Mouse (Mus musculus) CH12.LX (cell line): ENCODE data around the gene Kpnb1. TPM values are rescaled to one million over a fixed set of nuclear protein-coding genes. Genes with fewer than 3 reads are reported as not detected.

Experiments
- DNase-seq: peaks from one replicate; pipeline ENCODE4 v3.0.0-alpha.2; 2013; ENCODE audit errors: extremely low read depth
- H3K27ac ChIP-seq: 2 replicates; pipeline ENCODE4 v1.5.1; 2012; ENCODE audit warnings: low read depth, mild to moderate bottlenecking, control low read depth, moderate library complexity; ENCODE audit not compliant: insufficient read depth
- H3K27me3 ChIP-seq: replicated peaks from 2 replicates; pipeline ENCODE3; 2012; ENCODE audit warnings: inconsistent platforms
- H3K36me3 ChIP-seq, 2 experiments: replicated peaks in 1 of 2; 2 replicates each; pipeline versions ENCODE3 to v1.6.1; 2012; ENCODE audit warnings: inconsistent platforms in 1 of 2, low read length in 1 of 2, mild to moderate bottlenecking in 1 of 2, mixed read lengths in 1 of 2, moderate library complexity in 1 of 2; ENCODE audit not compliant: control insufficient read depth in 1 of 2, insufficient read depth in 1 of 2
- H3K4me1 ChIP-seq, 2 experiments: 2 replicates each; pipeline ENCODE4 v1.6.1; 2012; ENCODE audit warnings: inconsistent platforms in 1 of 2, moderate library complexity in 1 of 2; ENCODE audit not compliant: insufficient read depth in 2 of 2, control insufficient read depth in 1 of 2
- H3K4me2 ChIP-seq: 2 replicates; pipeline ENCODE4 v1.6.1; 2012; ENCODE audit warnings: low read depth, mild to moderate bottlenecking, control low read depth; ENCODE audit not compliant: poor library complexity, insufficient read depth, severe bottlenecking
- H3K4me3 ChIP-seq, 3 experiments: fragments of 150-350 bp in 1 of 3; sonication (generic) in 1 of 3; replicated peaks in 1 of 3; 2 replicates each; pipeline versions ENCODE3 to v1.5.1; 2011 to 2012; ENCODE audit warnings: low read depth in 2 of 3, low read length in 2 of 3, mild to moderate bottlenecking in 2 of 3, moderate library complexity in 2 of 3, control low read depth in 1 of 3, improper control_type of control experiment in 1 of 3, inconsistent platforms in 1 of 3, mixed read lengths in 1 of 3; ENCODE audit not compliant: poor library complexity in 1 of 3
- H3K79me2 ChIP-seq: replicated peaks from 2 replicates; pipeline ENCODE4 v1.6.1; 2012; ENCODE audit warnings: mild to moderate bottlenecking, moderate library complexity; ENCODE audit not compliant: control insufficient read depth, poor library complexity, insufficient read depth, severe bottlenecking; ENCODE audit errors: extremely low read depth
- H3K9ac ChIP-seq: 2 replicates; pipeline ENCODE4 v1.6.1; 2012; ENCODE audit warnings: low read depth, mild to moderate bottlenecking, control low read depth, moderate library complexity; ENCODE audit not compliant: insufficient read depth
- H3K9me3 ChIP-seq: replicated peaks from 2 replicates; pipeline ENCODE3; 2012; ENCODE audit warnings: low read length, inconsistent platforms, mixed read lengths
- BHLHE40 ChIP-seq: IDR thresholded peaks from 2 replicates; pipeline ENCODE4 v1.6.1; 2011; ENCODE audit warnings: mild to moderate bottlenecking, low read depth, low read length, improper control_type of control experiment
- CHD1 ChIP-seq: IDR thresholded peaks from 2 replicates; pipeline ENCODE4 v1.6.1; 2012; ENCODE audit warnings: low read depth, low read length, improper control_type of control experiment, inconsistent platforms
- CHD2 ChIP-seq: IDR thresholded peaks from 2 replicates; pipeline ENCODE4 v1.6.1; 2011; ENCODE audit warnings: low read length, improper control_type of control experiment
- CTCF ChIP-seq, 2 experiments: IDR thresholded peaks in 1 of 2; conservative IDR thresholded peaks in 1 of 2; 2 replicates each; pipeline ENCODE4 v1.5.1; 2011 to 2012; ENCODE audit warnings: low read depth in 2 of 2, low read length in 2 of 2, improper control_type of control experiment in 1 of 2, inconsistent platforms in 1 of 2, mild to moderate bottlenecking in 1 of 2, moderate library complexity in 1 of 2
- E2F4 ChIP-seq: IDR thresholded peaks from 2 replicates; pipeline ENCODE4 v1.6.1; 2011; ENCODE audit warnings: low read depth, low read length, improper control_type of control experiment; ENCODE audit not compliant: insufficient replicate concordance
- ELF1 ChIP-seq: IDR thresholded peaks from 2 replicates; pipeline ENCODE4 v1.6.1; 2014; ENCODE audit warnings: low read depth, mild to moderate bottlenecking, inconsistent platforms, low read length, improper control_type of control experiment
- EP300 ChIP-seq: IDR thresholded peaks from 2 replicates; pipeline ENCODE4 v1.6.1; 2011; ENCODE audit warnings: low read length, improper control_type of control experiment
- ETS1 ChIP-seq: conservative IDR thresholded peaks from 2 replicates; pipeline ENCODE4 v1.6.1; 2012; ENCODE audit warnings: low read depth, mild to moderate bottlenecking, inconsistent platforms, low read length, improper control_type of control experiment, moderate library complexity
- GABPA ChIP-seq: IDR thresholded peaks from 2 replicates; pipeline ENCODE4 v1.6.1; 2012; ENCODE audit warnings: low read depth, low read length, improper control_type of control experiment, inconsistent platforms; ENCODE audit not compliant: insufficient replicate concordance
- IRF4 ChIP-seq: IDR thresholded peaks from 2 replicates; pipeline ENCODE4 v1.6.1; 2014; ENCODE audit warnings: low read depth, mild to moderate bottlenecking, inconsistent platforms, low read length, improper control_type of control experiment
- JUND ChIP-seq: conservative IDR thresholded peaks from 2 replicates; pipeline ENCODE4 v1.6.1; 2011; ENCODE audit warnings: low read depth, low read length, improper control_type of control experiment
- MAX ChIP-seq: IDR thresholded peaks from 2 replicates; pipeline ENCODE4 v1.6.1; 2011; ENCODE audit warnings: low read length, improper control_type of control experiment
- MAZ ChIP-seq: IDR thresholded peaks from 2 replicates; pipeline ENCODE4 v1.6.1; 2012; ENCODE audit warnings: low read depth, mild to moderate bottlenecking, inconsistent platforms, low read length, improper control_type of control experiment, moderate library complexity
- MEF2A ChIP-seq: IDR thresholded peaks from 2 replicates; pipeline ENCODE4 v1.6.1; 2014; ENCODE audit warnings: low read depth, mild to moderate bottlenecking, inconsistent platforms, low read length, improper control_type of control experiment, borderline replicate concordance
- MXI1 ChIP-seq: IDR thresholded peaks from 2 replicates; pipeline ENCODE4 v1.6.1; 2011; ENCODE audit warnings: mild to moderate bottlenecking, low read depth, low read length, improper control_type of control experiment
- MYC ChIP-seq: IDR thresholded peaks from 2 replicates; pipeline ENCODE4 v1.6.1; 2011; ENCODE audit warnings: low read depth, mild to moderate bottlenecking, improper control_type of control experiment, low read length
- NRF1 ChIP-seq: IDR thresholded peaks from 2 replicates; pipeline ENCODE4 v1.6.1; 2014; ENCODE audit warnings: low read depth, mild to moderate bottlenecking, inconsistent platforms, low read length, improper control_type of control experiment, moderate library complexity
- PAX5 ChIP-seq: IDR thresholded peaks from 2 replicates; pipeline ENCODE4 v1.6.1; 2012; ENCODE audit warnings: low read length, inconsistent platforms, mixed read lengths
- POLR2A ChIP-seq: IDR thresholded peaks from 2 replicates; pipeline ENCODE4 v1.6.1; 2011; ENCODE audit warnings: low read depth, mild to moderate bottlenecking, improper control_type of control experiment, low read length
- POLR2AphosphoS2 ChIP-seq: IDR thresholded peaks from 2 replicates; pipeline ENCODE4 v1.6.1; 2011; ENCODE audit warnings: low read depth, low read length, improper control_type of control experiment
- RAD21 ChIP-seq: IDR thresholded peaks from 2 replicates; pipeline ENCODE4 v1.6.1; 2011; ENCODE audit warnings: low read depth, mild to moderate bottlenecking, low read length, improper control_type of control experiment, moderate library complexity
- RCOR1 ChIP-seq: conservative IDR thresholded peaks from 2 replicates; pipeline ENCODE4 v1.6.1; 2012; ENCODE audit warnings: low read depth, mild to moderate bottlenecking, inconsistent platforms, low read length, improper control_type of control experiment
- SIN3A ChIP-seq: IDR thresholded peaks from 2 replicates; pipeline ENCODE4 v1.6.1; 2012; ENCODE audit warnings: low read length, improper control_type of control experiment, inconsistent platforms
- SMC3 ChIP-seq: IDR thresholded peaks from 2 replicates; pipeline ENCODE4 v1.6.1; 2011; ENCODE audit warnings: low read depth, low read length, improper control_type of control experiment
- TBP ChIP-seq: conservative IDR thresholded peaks from 2 replicates; pipeline ENCODE4 v1.6.1; 2011; ENCODE audit warnings: low read depth, low read length, improper control_type of control experiment
- USF1 ChIP-seq: IDR thresholded peaks from 2 replicates; pipeline ENCODE4 v1.6.1; 2014; ENCODE audit warnings: low read depth, mild to moderate bottlenecking, inconsistent platforms, low read length, improper control_type of control experiment
- USF2 ChIP-seq: conservative IDR thresholded peaks from 2 replicates; pipeline ENCODE4 v1.6.1; 2011; ENCODE audit warnings: low read depth, low read length, improper control_type of control experiment
- ZKSCAN1 ChIP-seq: IDR thresholded peaks from 2 replicates; pipeline ENCODE4 v1.6.1; 2012; ENCODE audit warnings: low read depth, inconsistent platforms, low read length, improper control_type of control experiment, borderline replicate concordance
- ZMIZ1 ChIP-seq: IDR thresholded peaks from 2 replicates; pipeline ENCODE4 v1.6.1; 2012; ENCODE audit warnings: low read depth, mild to moderate bottlenecking, inconsistent platforms, low read length, improper control_type of control experiment
- dilution Hi-C: fragments of 300-500 bp; cut with MboI; formaldehyde crosslinking; loops from 2 replicates; pipeline ENCODE4 v1.14.3; 2020; ENCODE audit warnings: low sequenced_read_pairs; ENCODE audit not compliant: extremely low pct_unique_long_range_greater_than_20kb, extremely low pct_ligation_motif_present
- in situ Hi-C: fragments of 300-500 bp; cut with MboI; formaldehyde crosslinking; loops from 3 replicates; pipeline ENCODE4 v1.14.3; 2019; ENCODE audit warnings: low sequenced_read_pairs, low pct_ligation_motif_present, low pct_unique_long_range_greater_than_20kb, mixed read lengths
- polyA plus RNA-seq: library from polyadenylated mRNA; unstranded; fragments of >175 nt; gene quantifications from 2 replicates; pipeline ENCODE4 v1.2.1, GENCODE M21; 2012; ENCODE audit warnings: low read depth; ENCODE audit not compliant: insufficient read length
- total RNA-seq, 2 experiments: library from RNA; depleted of rRNA; stranded (reverse); fragments of 300-350 nt in 1 of 2; fragments of >200 nt in 1 of 2; gene quantifications; 2 replicates each; pipeline ENCODE4 v1.2.3; 2012 to 2014

Gene Kpnb1
- total and polyA plus RNA-seq, 3 experiments = 194 to 411 (median 234) TPM

- Histone ChIP-seq H3K9ac (no peak overlapping the region), H3K4me3 (no peak overlapping the region), H3K79me2 (no peaks in the 10 kb centered on the region), H3K4me1 (peaks cover 35 to 69% of the 10 kb centered on the region in 2 experiments), H3K36me3 (peaks cover 0 to 5% of the 10 kb centered on the region in 2 experiments), H3K27ac (no peak overlapping the region), H3K4me2 (no peak overlapping the region), H3K9me3 (no peaks in the 10 kb centered on the region), H3K27me3 (peaks cover 17% of the 10 kb centered on the region)
- dilution Hi-C loops (no loop called here), in situ Hi-C loops (loop anchor here (5.0 to 10.0 kb wide), 2 partner anchors 33 to 51 kb away; no protein-coding TSS in a partner anchor)
- no peak for TF ChIP-seq ZKSCAN1
- no peak for TF ChIP-seq POLR2AphosphoS2
- no peak for TF ChIP-seq MYC
- no peak for TF ChIP-seq CTCF (conservative IDR thresholded peaks at IDR 0.05 in 1 of 2, IDR thresholded peaks at IDR 0.05 in 1 of 2; ENCODE audit: low read depth in 2 of 2, low read length in 2 of 2)
- no peak for TF ChIP-seq SMC3
- TF ChIP-seq MEF2A = no peak
- TF ChIP-seq CHD2 = no peak
- no peak for TF ChIP-seq CHD1
- TF ChIP-seq USF1 = no peak
- no peak for TF ChIP-seq ETS1
- TF ChIP-seq MXI1 = no peak
- TF ChIP-seq GABPA = no peak
- TF ChIP-seq POLR2A = no peak
- DNase-seq = no peak
Observed at GRCm38 (mm10) chr11:97145320-97145719, 42.4 kb downstream of the Kpnb1 start.

- H3K4me3 ChIP-seq = no peak overlapping the region
- dilution Hi-C loops = no loop called here
- H3K4me1 ChIP-seq = peaks cover 30 to 67% of the 10 kb centered on the region in 2 experiments
- no peak overlapping the region for H3K27ac ChIP-seq
- DNase-seq = no peak
- H3K36me3 ChIP-seq = peaks cover 6 to 18% of the 10 kb centered on the region in 2 experiments
- no peak overlapping the region for H3K4me2 ChIP-seq
- TF ChIP-seq RCOR1 = no peak
- TF ChIP-seq E2F4 = no peak
- TF ChIP-seq POLR2A = no peak
- TF ChIP-seq ZMIZ1 = no peak
- TF ChIP-seq MXI1 = no peak
- TF ChIP-seq IRF4 = no peak
- no peak for TF ChIP-seq ELF1
- no peak for TF ChIP-seq PAX5
- no peak for TF ChIP-seq ZKSCAN1
- TF ChIP-seq USF2 = no peak
- TF ChIP-seq TBP = no peak
- no peak for TF ChIP-seq MAX
- TF ChIP-seq SIN3A = 0 out of 2 replicates have a peak, but pooled peaks have one; percentile 19
- TF ChIP-seq ETS1 = 0 out of 2 replicates have a peak, but pooled peaks have one; percentile 11
- TF ChIP-seq MYC = no peak
- no peak for TF ChIP-seq MEF2A
- no peak for TF ChIP-seq NRF1
- no peak for TF ChIP-seq RAD21
- TF ChIP-seq USF1 = no peak
- TF ChIP-seq BHLHE40 = no peak
- TF ChIP-seq EP300 = peak; percentile 51
- TF ChIP-seq JUND = no peak
- no peak for TF ChIP-seq GABPA
- peak; percentile 76 for TF ChIP-seq MAZ
- TF ChIP-seq, all 38 proteins: peak for 4
- Histone ChIP-seq H3K9ac (no peak overlapping the region), H3K9me3 (no peaks in the 10 kb centered on the region), H3K27me3 (peaks cover 1% of the 10 kb centered on the region), H3K79me2 (no peaks in the 10 kb centered on the region)
- in situ Hi-C loops = loop anchor here (10.0 kb wide), 1 partner anchor 49 kb away; no protein-coding TSS in a partner anchor
Observed at GRCm38 (mm10) chr11:97143196-97143900, 44.3 kb downstream of the Kpnb1 start.
